Mouse (Mus musculus) A20 (cell line): Measurements from ENCODE around the gene Gprc5c.

Experiments
- DNase-seq: peaks from one replicate; pipeline ENCODE4 v3.0.0-alpha.2; 2011; ENCODE audit warnings: low read depth, low spot score

The Gprc5c gene

GRCm38 (mm10) chr11:114850452-114851268 is at the start of gene Gprc5c:
TSS of gene Gprc5c (plus strand) at chr11:114851152.
- DNase-seq = no peak

GRCm38 (mm10) chr11:114801906-114802305 is 49.0 kb upstream of the Gprc5c start:
- no peak for DNase-seq

GRCm38 (mm10) chr11:114802540-114803267 is 48.2 kb upstream of the Gprc5c start:
- DNase-seq = no peak

DNA sequence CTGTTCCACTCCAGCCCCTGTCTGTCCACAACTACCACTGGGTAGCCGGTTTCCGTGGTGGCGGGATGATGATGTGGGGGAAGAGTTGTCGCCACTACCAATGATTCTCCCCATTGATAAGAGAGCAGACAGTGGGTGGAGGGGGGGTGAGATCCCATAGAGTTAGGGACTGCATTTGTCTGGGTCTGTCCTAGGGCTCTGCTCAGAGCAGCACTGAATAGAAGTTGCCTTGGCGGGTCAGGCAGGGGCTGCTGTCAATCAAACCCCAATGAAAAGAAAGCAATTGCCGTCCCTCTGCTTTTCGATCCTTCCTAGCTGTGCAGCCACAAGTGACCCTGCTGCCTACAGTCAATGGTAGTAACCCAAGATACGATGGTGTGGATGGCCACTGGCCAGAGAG is 47.0 kb upstream of the Gprc5c start:
- no peak for DNase-seq

- no peak for DNase-seq
These were observed 43.9 kb upstream of the Gprc5c start for GRCm38 (mm10) chr11:114807025-114807424.

- peak; percentile 89 for DNase-seq
These were observed 43.1 kb upstream of the Gprc5c start for GRCm38 (mm10) chr11:114807686-114808427.

- peak; percentile 55 for DNase-seq
These were observed 41.6 kb upstream of the Gprc5c start for GRCm38 (mm10) chr11:114809371-114809770.

DNA sequence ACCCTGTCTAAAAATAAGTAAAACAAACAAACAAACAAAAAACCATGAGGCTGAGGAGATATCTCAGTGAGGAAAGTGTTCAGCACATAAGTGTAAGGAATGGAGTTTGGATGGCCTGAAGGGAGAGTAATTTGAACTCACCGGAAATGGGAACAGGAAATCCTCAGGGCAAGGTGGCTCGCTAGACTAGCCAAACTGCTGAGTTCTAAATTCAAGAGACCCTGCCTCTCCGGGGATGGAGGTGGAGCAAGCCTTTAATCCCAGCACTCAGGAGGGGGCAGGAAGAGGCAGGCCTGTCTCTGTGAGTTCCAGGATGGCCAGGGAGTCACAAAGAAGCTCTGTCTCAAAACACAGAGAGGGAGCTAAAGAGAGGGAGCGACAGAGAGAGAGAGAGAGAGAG is 40.6 kb upstream of the Gprc5c start:
- no peak for DNase-seq

DNA sequence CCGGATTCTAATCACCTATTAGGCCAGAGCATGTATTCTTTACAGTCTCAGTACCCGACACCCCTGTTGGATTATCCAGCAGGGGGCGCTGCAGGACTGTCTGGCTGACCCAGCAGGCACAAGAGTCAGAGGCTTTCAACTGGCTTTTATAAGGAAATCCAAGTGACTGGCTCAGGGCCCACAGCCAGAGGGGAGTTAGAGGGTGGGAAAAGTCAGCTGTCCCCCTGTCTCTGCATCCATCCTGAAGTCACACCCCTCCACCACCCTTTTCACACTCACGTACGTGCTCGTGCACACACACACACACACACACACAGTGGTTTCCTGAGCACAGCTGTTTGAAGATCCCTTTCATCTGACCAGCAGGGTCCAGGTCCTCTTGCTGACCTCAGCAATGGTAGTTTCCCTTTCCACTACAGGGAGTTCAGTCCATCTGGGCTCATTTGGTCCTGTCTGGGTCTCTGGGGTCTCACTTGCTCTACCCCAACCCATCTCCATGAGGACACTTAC is 38.2 kb upstream of the Gprc5c start:
- peak; percentile 86 for DNase-seq

DNA sequence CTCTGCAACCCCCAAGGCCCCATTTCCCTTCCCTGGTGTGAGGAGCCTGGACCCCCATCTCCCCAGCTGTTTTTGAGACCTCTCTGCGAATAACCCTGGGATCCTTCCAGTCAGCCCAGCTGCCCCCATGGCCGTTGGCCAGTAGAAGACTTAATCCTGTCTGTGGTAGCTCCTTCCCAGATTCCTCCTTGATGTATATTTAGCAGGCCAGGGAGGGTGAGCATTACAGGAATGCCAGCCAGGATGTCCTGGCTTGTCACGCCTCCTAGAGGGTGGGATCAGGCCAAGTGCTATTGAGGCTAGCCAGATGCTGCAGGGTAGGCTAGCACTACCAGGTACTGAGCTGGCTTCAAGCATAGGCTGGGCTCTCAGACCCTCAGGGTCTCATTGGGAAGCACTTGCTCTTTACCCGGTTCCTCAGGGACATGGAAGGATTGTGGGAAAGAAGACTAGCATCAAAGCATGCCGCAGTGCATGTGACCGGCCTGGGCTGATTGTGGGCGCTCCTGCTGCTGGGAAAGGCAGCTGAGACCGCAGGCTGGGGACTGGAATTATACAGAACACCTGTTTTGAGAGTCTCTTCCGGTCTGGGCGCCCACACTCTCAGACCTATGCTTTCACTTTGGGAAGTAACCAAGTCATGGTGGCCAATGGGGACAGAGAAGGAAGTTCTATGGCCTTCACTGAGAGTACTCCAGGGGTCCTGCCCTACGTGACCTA is 35.9 kb upstream of the Gprc5c start:
- no peak for DNase-seq

- DNase-seq = no peak
These were observed 34.0 kb upstream of the Gprc5c start for GRCm38 (mm10) chr11:114816934-114817333.

DNA sequence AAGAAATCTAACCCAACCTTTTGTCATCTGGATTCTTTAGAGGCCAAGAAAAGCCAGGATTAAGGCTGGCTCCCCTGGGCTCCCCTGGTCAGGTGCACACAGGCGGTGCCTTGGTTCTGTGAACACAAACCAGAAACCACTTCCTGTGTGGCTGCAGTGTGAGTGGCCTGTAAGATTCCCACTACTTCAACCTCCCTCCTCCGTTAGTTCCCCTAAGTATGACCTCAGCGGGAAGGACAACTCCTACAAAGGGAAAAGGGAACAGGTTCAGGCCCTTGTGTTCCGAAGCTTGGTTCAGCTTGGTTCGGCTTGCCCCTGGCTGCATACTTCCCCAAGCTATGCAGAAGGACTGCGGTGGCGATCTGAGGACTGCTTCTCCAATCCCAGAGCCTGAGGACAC is 32.8 kb upstream of the Gprc5c start:
- DNase-seq = no peak

DNA sequence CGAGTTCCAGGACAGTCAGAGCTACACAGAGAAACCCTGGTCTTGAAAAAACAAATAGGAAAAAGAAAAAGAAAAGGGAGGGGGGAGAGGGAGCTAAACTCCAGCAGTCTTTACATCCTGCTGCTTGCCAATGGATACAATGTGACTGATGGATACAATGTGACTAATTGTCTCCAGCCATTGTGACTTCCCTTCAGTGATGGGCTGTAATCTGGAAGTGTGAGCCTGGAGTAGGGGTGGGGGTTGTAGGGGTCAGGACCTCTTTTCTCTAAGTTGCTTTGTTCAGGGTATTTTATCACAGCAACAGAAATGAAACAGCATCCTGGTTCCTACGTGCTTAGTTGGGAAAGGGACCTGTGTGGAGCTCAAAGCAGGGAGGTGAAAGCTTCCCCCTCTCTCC is 31.8 kb upstream of the Gprc5c start:
- DNase-seq = no peak

DNA sequence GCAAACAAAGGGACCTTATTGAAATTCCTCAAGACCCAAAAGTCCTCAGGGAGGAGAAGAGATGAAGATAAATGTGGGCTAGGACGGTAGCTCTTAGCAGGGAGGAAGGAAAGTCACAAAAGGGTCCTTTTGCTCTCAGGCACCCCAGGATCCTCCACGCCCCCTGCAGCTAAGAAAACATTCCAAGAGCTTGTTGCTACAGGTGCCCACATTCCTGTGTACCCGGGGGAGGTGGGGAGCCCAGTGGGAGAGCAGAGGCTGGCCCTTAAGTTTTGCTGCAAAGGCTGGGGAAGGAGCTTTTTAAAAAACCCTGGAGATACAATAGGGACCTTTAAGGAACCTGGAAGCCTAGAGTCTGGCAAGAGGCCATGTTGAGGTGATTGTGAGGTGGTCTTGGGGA is 30.5 kb upstream of the Gprc5c start:
- no peak for DNase-seq

DNA sequence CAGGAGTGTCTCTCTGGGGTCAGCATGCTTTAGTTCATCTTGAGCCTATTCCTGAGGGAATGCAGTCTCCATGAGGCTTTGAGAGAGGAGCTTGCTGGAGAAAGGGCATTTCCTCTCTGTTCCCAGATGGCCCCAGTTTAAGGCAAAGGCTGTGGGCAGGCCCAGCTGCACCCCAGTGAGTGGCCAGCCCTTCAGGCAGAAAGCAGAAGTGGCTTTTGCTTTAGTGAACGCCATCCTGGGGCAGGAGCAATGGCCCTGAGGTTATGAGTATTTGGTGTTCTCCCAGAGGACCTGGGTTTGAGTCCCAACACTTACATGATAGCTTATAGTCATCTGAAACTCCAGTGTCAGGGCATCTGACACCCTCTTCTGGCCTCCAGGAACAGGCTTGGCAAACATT is 29.6 kb upstream of the Gprc5c start:
- DNase-seq = peak; percentile 51

DNA sequence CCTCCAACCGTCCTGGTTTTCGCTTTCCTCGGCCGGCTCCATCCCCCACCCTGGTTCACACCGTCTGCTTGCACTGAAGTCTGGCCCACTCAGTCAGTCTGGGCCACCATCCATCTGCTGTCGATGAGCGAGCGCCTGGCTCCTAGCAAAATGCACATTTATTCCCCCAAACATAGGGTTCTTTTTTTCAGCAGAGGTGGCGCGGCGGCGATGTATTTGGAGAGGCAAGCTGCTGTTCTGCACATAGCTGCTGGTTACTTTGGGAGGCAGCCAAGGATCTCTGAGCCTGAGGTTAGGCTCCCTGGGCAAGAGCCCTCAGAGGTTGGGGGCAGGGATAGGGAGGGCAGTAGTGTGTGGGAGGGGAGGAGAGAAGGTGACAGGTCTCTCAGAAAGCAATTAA is 28.2 kb upstream of the Gprc5c start:
- no peak for DNase-seq

- DNase-seq = no peak
These were observed 27.7 kb upstream of the Gprc5c start for GRCm38 (mm10) chr11:114823199-114823725.

GRCm38 (mm10) chr11:114826686-114827085 is 24.3 kb upstream of the Gprc5c start:
- DNase-seq = no peak

DNA sequence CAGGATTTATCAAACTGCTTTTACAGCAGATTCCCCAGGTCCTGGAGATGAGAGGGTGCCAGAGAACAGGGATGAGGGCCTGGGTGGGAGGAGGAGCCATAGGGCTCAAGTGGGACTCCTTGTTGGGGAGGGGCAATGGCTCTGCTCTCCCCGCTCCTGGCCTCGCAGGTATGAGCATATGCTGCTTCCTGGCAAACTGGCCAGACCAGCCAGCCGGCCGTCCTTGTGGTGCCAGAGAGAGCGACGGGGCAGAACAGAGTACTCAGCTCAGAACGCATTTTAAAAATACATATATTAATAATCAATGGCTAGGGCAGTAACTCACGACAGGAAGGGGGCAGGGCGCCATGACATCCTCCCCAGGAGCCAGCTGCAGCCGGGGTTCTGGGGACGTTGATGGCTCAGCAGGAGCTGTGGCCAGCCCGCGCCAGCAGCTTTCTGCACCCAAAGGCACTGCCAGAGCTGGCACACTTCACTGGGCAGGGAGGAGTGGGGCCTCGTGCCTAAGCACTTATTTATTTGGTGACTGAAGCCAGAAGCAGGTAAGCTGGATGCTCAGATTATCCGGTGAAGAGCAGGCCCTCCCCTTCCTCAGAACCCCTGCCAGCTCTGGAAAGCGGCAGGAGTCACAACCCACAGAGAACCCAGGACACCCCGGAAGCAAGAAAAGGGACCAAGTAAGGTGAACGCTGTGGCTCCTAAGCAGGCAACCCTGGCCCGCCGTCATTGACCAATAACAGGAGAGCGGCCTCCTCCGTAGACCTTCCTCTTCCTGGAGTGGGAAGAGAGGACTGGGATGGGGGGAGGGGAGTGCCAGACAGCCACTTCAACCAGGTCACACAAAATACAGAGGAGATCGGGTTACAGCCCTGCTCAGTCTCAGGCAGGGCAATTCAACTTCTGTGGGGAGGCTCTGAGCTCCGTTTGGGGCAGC is 21.2 kb upstream of the Gprc5c start:
- peak; percentile 23 for DNase-seq

- no peak for DNase-seq
These were observed 20.5 kb upstream of the Gprc5c start for GRCm38 (mm10) chr11:114830433-114830773.
